ENCODE assay signal across 1 mouse cellular context in the genomic region with DNA sequence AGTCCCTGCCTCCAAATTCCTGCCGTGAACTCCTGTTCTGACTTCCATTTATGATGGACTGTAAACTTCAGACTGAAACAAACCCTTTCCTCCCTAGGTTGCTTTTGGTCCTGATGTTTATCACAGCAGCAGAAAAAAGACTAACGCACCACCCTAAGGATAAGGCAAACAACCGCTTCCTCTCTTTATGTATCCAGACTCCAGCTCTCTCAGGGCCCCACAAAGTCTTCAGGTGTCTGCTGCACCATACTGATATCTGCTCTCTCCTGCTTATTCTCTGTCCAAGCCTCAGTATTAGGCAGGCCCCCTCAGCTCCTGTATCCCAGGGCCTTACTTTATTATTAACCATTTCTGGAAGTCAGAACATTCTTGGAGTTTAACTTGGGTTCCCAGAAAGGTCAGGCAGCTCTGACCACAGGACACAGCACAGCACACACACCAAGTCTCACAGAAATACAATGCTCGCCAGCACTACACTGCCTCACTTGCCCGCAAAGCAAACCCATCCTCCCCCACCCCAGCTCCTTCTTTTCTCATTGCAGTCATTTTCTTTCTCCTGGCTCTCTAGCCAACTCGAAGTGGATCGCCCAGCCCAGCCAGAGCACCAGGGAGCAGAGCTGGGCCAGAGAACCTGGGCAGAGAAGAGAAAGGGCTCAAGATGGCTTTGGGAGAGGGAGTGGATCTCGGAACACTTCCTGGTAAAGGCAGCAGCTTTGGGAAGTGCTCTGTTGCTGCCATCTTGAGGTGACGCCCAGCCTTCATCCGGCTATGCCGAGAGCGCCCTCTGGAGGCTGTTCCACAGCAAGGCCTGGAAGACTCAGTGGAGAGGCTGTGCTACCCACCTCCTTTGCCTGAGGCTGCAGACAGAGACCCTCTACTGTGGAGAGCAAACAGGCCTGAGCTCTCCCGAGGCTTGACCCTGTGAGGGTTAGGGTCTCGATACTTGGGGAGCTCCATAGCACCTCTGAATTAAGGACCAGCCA.
TF ChIP-seq lines count a peak whose summit lies in the region.

No protein-coding gene starts in this region.

TF ChIP-seq in myocyte, 11 proteins besides CTCF, POLR2A, EP300 and RAD21 (continued from another document):
- TF ChIP-seq MYOG (IDR thresholded peaks at IDR 0.05; ENCODE audit: control insufficient read depth in 1 of 3, insufficient read depth in 1 of 3, insufficient read length in 2 of 3, low read depth in 2 of 3) (no peak), TCF12 (IDR thresholded peaks at IDR 0.05; ENCODE audit: insufficient read depth, poor library complexity, severe bottlenecking) (no peak), CEBPB (IDR thresholded peaks at IDR 0.05; ENCODE audit: insufficient read depth, poor library complexity, severe bottlenecking) (no peak), MAX (IDR thresholded peaks at IDR 0.05; ENCODE audit: low read depth) (no peak), POLR2AphosphoS2 (IDR thresholded peaks at IDR 0.05; ENCODE audit: insufficient read length, low read depth) (no peak), REST (IDR thresholded peaks at IDR 0.05; ENCODE audit: insufficient read depth, insufficient read length) (no peak), MYOD1 (IDR thresholded peaks at IDR 0.05; ENCODE audit: control insufficient read depth in 1 of 3, insufficient read length in 2 of 3, low read depth in 2 of 3) (no peak), SRF (IDR thresholded peaks at IDR 0.05; ENCODE audit: control insufficient read depth, insufficient read length, low read depth) (no peak), USF1 (IDR thresholded peaks at IDR 0.05; ENCODE audit: low read depth) (no peak), TCF3 (IDR thresholded peaks at IDR 0.05; ENCODE audit: insufficient read length, low read depth) (no peak)
